Mouse (Mus musculus) brain, embryonic 14.5 days (tissue): ENCODE data around the gene Pwwp2a. TPM values are rescaled to one million over a fixed set of nuclear protein-coding genes. Genes with fewer than 3 reads are reported as not detected.

Source experiments
- DNase-seq: peaks from one replicate; pipeline ENCODE4 v3.0.0-alpha.2; 2011; ENCODE audit warnings: low read depth
- CTCF ChIP-seq: fragments of 200-500 bp; IDR thresholded peaks from 2 replicates; pipeline ENCODE4 v1.5.1; 2012; ENCODE audit warnings: inconsistent platforms, mild to moderate bottlenecking, moderate library complexity, borderline replicate concordance; ENCODE audit not compliant: insufficient read depth, insufficient read length; ENCODE audit errors: extremely low read depth
- POLR2A ChIP-seq: fragments of 200-500 bp; IDR thresholded peaks from 2 replicates; pipeline ENCODE4 v1.6.1; 2012; ENCODE audit warnings: mild to moderate bottlenecking, inconsistent platforms, borderline replicate concordance; ENCODE audit not compliant: poor library complexity, insufficient read depth, insufficient read length, severe bottlenecking; ENCODE audit errors: extremely low read depth
- polyA plus RNA-seq: library from polyadenylated mRNA; depleted of rRNA; stranded (reverse); fragments of >200 nt; gene quantifications from 2 replicates; pipeline ENCODE4 v1.2.3, GENCODE M21; 2012

The Pwwp2a gene
- polyA plus RNA-seq, 1 experiment: 49.7 TPM

GRCm38 (mm10) chr11:43667038-43667745 lies 14.6 kb upstream of the Pwwp2a start:
- peak; percentile 75 for DNase-seq
- TF ChIP-seq CTCF (no peak), POLR2A (no peak)

GRCm38 (mm10) chr11:43682415-43683217 lies 818 bp downstream of the Pwwp2a start:
- TF ChIP-seq POLR2A (peak; percentile 58; the same call in 1 of the 2 replicates), CTCF (no peak)
- peak; percentile 70 for DNase-seq

- no peak for TF ChIP-seq CTCF
- no peak for TF ChIP-seq POLR2A
- no peak for DNase-seq
Measured at GRCm38 (mm10) chr11:43688850-43689249, 7.1 kb downstream of the Pwwp2a start.

- DNase-seq: no peak
- no peak for TF ChIP-seq POLR2A
- TF ChIP-seq CTCF: no peak
Measured at GRCm38 (mm10) chr11:43696623-43697022, 14.8 kb downstream of the Pwwp2a start.

GRCm38 (mm10) chr11:43698621-43699020 lies 16.8 kb downstream of the Pwwp2a start:
- DNase-seq: no peak
- no peak for TF ChIP-seq CTCF
- TF ChIP-seq POLR2A: no peak

GRCm38 (mm10) chr11:43700291-43700690 lies 18.5 kb downstream of the Pwwp2a start:
- TF ChIP-seq POLR2A (no peak), CTCF (no peak)
- DNase-seq: no peak

GRCm38 (mm10) chr11:43703552-43703951 lies 21.8 kb downstream of the Pwwp2a start:
- TF ChIP-seq CTCF: no peak
- no peak for TF ChIP-seq POLR2A
- no peak for DNase-seq

- DNase-seq: no peak
- TF ChIP-seq POLR2A: no peak
- no peak for TF ChIP-seq CTCF
Measured at GRCm38 (mm10) chr11:43705751-43706150, 24.0 kb downstream of the Pwwp2a start.

GRCm38 (mm10) chr11:43708409-43708808 lies 26.6 kb downstream of the Pwwp2a start:
- TF ChIP-seq CTCF (no peak), POLR2A (no peak)
- no peak for DNase-seq

GRCm38 (mm10) chr11:43712178-43712577 lies 30.4 kb downstream of the Pwwp2a start:
- no peak for DNase-seq
- TF ChIP-seq CTCF: no peak
- TF ChIP-seq POLR2A: no peak

- TF ChIP-seq POLR2A (no peak), CTCF (no peak)
- no peak for DNase-seq
Measured at GRCm38 (mm10) chr11:43723411-43723810, 41.6 kb downstream of the Pwwp2a start.

GRCm38 (mm10) chr11:43727796-43728195 lies 46.0 kb downstream of the Pwwp2a start:
- TF ChIP-seq POLR2A (no peak), CTCF (no peak)

GRCm38 (mm10) chr11:43728737-43729301 lies 47.0 kb downstream of the Pwwp2a start:
- no peak for DNase-seq

More at GRCm38 (mm10) chr11:43727796-43728195, 46.0 kb downstream of the Pwwp2a start:
- DNase-seq: no peak

More at GRCm38 (mm10) chr11:43728737-43729301, 47.0 kb downstream of the Pwwp2a start:
- no peak for TF ChIP-seq CTCF
- TF ChIP-seq POLR2A: no peak
